Mouse (Mus musculus) heart, adult 2 months (tissue): ENCODE data around the gene Zdhhc25.

ENCODE experiments used
- EP300 ChIP-seq: fragments of 200-500 bp; IDR thresholded peaks from 2 replicates; pipeline ENCODE4 v1.6.1; 2011; ENCODE audit warnings: low read depth, low read length, control low read depth; ENCODE audit not compliant: insufficient read depth
- POLR2A ChIP-seq: fragments of 200-500 bp; IDR thresholded peaks from 2 replicates; pipeline ENCODE4 v1.6.1; 2011; ENCODE audit warnings: mild to moderate bottlenecking, low read depth, low read length, control low read depth; ENCODE audit not compliant: insufficient read depth

DNA sequence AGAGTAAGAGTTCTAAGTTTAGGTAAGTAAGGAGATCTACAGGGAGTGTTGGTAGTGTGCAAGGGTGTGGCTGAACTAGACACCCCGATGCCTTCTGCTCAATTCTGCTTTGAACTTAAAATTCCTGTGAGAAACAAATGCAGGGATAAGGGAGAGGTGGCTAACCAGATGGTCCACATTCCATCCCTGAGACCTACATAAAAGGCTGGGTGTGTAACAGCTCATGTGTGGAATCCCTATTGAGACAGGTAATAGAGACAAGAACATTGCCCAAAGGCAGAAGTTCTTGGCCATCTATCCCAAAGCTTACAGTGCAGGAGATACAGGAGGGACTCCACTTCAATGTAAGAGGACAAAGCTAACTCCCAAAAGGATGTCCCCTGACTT lies 3.6 kb downstream of the Zdhhc25 start:
- TF ChIP-seq EP300 (no peak), POLR2A (no peak)
